Mouse (Mus musculus): Measurements from ENCODE around the gene Nme7.

- no peak for TF ChIP-seq POLR2A (IDR thresholded peaks at IDR 0.05; ENCODE audit: insufficient read length, low read depth)
- TF ChIP-seq SRF (IDR thresholded peaks at IDR 0.05; ENCODE audit: control insufficient read depth, insufficient read length, low read depth): no peak
- TF ChIP-seq MYOD1 (IDR thresholded peaks at IDR 0.05; ENCODE audit: control insufficient read depth in 1 of 3, insufficient read length in 2 of 3, low read depth in 2 of 3): no peak
- no peak for TF ChIP-seq MAX (IDR thresholded peaks at IDR 0.05; ENCODE audit: low read depth)
- no peak for TF ChIP-seq USF1 (IDR thresholded peaks at IDR 0.05; ENCODE audit: low read depth)
- no peak for TF ChIP-seq CEBPB (IDR thresholded peaks at IDR 0.05; ENCODE audit: insufficient read depth, poor library complexity, severe bottlenecking)
- no peak for TF ChIP-seq TCF12 (IDR thresholded peaks at IDR 0.05; ENCODE audit: insufficient read depth, poor library complexity, severe bottlenecking)
- TF ChIP-seq REST (IDR thresholded peaks at IDR 0.05; ENCODE audit: insufficient read depth, insufficient read length): no peak
These were observed 114.4 kb downstream of the Nme7 start for GRCm38 (mm10) chr1:164418320-164418719.

Data from myocyte (in vitro differentiated cells).